Mouse (Mus musculus): ENCODE measurements around the gene Mcm9.

GRCm38 (mm10) chr10:53598821-53599220 is 31.4 kb downstream of the Mcm9 start:
- TF ChIP-seq CTCF (IDR thresholded peaks at IDR 0.05; ENCODE audit: insufficient read depth, low read depth, low read length) (no peak), POLR2A (IDR thresholded peaks at IDR 0.05; ENCODE audit: insufficient read depth, low read depth, low read length) (no peak)

All from olfactory bulb, adult 2 months (tissue).